Mouse (Mus musculus): ENCODE measurements at regions not wholly inside any gene's neighbourhood (a gene's known extent, or its start where the extent isn't known, plus 50 kb on each side); places are given as distances from the start of the nearest gene placed in this dataset.

DNA sequence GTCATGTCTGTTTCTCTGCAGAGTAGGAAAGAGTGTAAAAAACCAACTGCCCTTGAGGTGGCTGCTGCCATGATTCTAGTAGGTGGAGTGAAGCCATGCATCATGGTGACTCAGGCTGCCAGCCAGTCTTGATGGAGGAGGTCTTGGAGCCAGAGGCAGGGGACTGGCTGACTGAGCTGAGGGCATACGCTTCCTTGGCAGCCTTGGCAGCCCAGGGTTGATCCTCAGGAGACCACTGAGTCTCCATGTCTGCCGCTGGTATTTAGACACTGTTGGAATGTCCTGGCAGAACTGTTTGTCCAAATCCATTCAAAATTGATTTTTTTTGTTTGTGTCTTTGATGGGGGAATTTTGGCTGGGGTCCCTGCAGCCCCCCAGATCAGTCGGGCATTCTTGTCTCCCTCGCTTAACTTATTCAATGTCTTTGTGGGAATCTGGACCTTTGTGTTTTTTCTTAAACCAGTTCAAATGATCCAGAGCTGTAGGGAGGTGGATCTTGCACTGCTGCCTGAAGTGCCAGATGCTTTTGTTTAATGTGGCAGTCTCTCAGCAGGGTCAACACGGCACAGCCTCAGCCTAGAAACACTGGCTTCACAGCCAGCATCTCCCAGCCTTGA, 139.0 kb downstream of the 1500009L16Rik start:
- H3K27ac ChIP-seq = no peak overlapping the region

DNA sequence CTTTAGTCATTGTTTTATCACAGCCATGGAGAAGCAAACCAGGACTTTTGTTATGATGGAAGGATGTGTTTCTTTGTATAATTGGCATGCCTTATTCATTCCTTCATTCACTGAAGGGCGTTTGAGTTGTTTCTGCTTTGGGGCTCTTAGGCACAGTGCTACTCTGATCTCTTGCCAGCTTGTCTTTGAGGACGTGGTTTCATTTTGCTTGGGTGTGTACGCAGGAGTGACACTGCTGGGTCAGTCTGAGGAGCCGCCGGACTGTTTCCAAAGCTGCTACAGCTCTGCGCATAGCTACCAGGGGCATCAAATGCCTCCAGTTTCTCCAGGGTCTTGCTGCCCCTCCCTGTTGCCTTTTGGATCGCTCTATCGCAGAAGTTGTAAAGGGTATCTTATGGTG, 141.9 kb downstream of the 1500009L16Rik start:
- H3K9ac ChIP-seq = no peak overlapping the region
- H3K27ac ChIP-seq = no peak overlapping the region
- no peak overlapping the region for H3K4me3 ChIP-seq
- WGBS = 77% methylated on average over 8 of the region's 8 CpGs
- H3K4me2 ChIP-seq = no peak overlapping the region
- H3K4me1 ChIP-seq = no peaks in the 10 kb centered on the region
- H3K9me3 ChIP-seq = no peaks in the 10 kb centered on the region
- ATAC-seq (replicated peaks) = no peak
- H3K27me3 ChIP-seq (replicated peaks) = no peaks in the 10 kb centered on the region
- no peaks in the 10 kb centered on the region for H3K36me3 ChIP-seq (replicated peaks)

More for the DNA sequence above, 139.0 kb downstream of the 1500009L16Rik start:
- Histone ChIP-seq H3K27me3 (replicated peaks) (no peaks in the 10 kb centered on the region), H3K4me2 (no peak overlapping the region), H3K9me3 (no peaks in the 10 kb centered on the region), H3K9ac (no peak overlapping the region), H3K4me1 (no peaks in the 10 kb centered on the region), H3K36me3 (replicated peaks) (no peaks in the 10 kb centered on the region), H3K4me3 (no peak overlapping the region)
- 34% methylated on average over 5 of the region's 5 CpGs for WGBS
- peak; percentile 71 for ATAC-seq (replicated peaks)

DNA sequence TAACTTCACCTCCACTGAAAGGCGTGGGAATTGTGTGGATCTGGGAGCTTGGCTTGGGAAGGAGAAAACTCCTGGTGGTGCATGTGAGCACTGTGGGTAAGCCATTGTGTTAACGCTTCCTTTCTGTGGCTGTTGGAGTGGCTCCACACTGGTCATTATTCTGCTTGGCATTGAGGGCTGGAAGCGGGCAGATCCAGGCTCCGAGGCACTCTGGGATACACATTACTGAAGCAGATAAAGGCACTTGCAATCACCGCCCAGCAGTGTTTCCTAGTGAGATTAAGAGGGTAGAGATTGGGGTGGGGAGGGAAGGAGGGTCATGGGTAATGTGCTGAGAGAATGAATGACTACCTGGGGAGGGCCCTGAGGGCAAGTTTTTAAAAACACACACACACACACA, 143.3 kb downstream of the 1500009L16Rik start:
- Histone ChIP-seq H3K27ac (0 out of 2 replicates have a peak overlapping the region, but pooled peaks have one; percentile 12), H3K4me2 (no peak overlapping the region), H3K4me3 (no peak overlapping the region), H3K9me3 (no peaks in the 10 kb centered on the region), H3K9ac (no peak overlapping the region), H3K27me3 (replicated peaks) (no peaks in the 10 kb centered on the region), H3K4me1 (no peaks in the 10 kb centered on the region), H3K36me3 (replicated peaks) (no peaks in the 10 kb centered on the region)
- WGBS = 40% methylated on average over 5 of the region's 5 CpGs
- no peak for ATAC-seq (replicated peaks)

DNA sequence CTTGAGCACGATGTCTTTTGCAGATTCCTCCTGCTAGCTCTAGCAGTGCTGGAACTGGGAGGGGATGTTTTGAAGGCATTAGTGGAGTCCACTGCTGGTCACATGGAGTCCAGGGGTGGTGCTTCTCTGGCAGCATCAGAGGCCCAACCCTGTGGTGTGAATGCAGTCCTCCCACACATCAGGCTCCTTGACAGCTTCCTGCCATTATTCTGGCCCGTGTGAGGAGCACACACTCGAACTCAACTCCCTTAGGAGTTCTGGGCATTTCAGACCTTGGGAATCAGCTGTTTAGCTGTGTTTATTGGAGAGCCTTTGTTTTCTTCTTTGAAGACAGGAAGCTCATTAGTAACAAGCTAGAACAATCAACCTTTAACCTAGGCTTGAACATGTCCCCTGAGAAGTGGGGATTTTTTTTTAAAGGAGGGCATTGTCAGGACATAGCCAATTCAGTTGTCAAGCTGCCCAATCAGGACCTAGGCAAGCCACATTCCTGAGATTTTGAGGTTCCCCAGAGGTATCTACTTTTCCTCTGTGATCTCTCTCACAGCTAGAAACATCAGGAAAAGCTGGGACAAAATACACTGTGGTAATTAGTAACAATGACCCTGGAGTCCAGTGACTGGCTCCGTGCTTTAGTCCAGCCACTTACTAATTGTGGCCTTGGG, 149.2 kb downstream of the 1500009L16Rik start:
- no peaks in the 10 kb centered on the region for H3K4me1 ChIP-seq
- no peaks in the 10 kb centered on the region for H3K27me3 ChIP-seq (replicated peaks)
- no peaks in the 10 kb centered on the region for H3K9me3 ChIP-seq
- no peak overlapping the region for H3K9ac ChIP-seq
- H3K4me2 ChIP-seq = no peak overlapping the region
- WGBS = 60% methylated on average over 4 of the region's 4 CpGs
- no peak overlapping the region for H3K27ac ChIP-seq
- H3K36me3 ChIP-seq (replicated peaks) = no peaks in the 10 kb centered on the region
- ATAC-seq (replicated peaks) = no peak
- H3K4me3 ChIP-seq = no peak overlapping the region

DNA sequence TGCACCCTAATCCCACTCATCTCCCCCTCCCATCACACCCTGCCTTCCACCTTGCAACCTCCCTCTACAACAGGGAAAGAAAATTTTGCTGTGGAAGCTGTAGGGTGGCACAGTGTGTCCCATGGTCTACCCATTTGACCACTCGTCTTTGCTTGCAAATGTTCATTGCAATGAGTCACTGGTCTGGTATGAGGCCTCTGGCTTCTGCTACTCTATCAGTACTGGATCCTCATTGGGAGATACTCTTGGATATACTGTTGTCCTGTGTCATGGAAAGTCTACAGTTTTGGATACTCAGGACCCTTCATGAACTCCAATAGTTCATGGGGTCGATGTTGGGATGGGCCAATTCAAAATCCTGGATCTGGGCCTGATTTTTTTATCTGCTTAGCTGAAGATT, 156.1 kb downstream of the 1500009L16Rik start:
- H3K36me3 ChIP-seq (replicated peaks) = no peaks in the 10 kb centered on the region
- no peaks in the 10 kb centered on the region for H3K27me3 ChIP-seq (replicated peaks)
- no peak overlapping the region for H3K4me3 ChIP-seq
- H3K9ac ChIP-seq = no peak overlapping the region
- H3K27ac ChIP-seq = no peak overlapping the region
- no peak for ATAC-seq (replicated peaks)
- H3K4me2 ChIP-seq = no peak overlapping the region
- no peaks in the 10 kb centered on the region for H3K4me1 ChIP-seq
- 87% methylated on average over 2 of the region's 2 CpGs for WGBS
- H3K9me3 ChIP-seq = no peaks in the 10 kb centered on the region

DNA sequence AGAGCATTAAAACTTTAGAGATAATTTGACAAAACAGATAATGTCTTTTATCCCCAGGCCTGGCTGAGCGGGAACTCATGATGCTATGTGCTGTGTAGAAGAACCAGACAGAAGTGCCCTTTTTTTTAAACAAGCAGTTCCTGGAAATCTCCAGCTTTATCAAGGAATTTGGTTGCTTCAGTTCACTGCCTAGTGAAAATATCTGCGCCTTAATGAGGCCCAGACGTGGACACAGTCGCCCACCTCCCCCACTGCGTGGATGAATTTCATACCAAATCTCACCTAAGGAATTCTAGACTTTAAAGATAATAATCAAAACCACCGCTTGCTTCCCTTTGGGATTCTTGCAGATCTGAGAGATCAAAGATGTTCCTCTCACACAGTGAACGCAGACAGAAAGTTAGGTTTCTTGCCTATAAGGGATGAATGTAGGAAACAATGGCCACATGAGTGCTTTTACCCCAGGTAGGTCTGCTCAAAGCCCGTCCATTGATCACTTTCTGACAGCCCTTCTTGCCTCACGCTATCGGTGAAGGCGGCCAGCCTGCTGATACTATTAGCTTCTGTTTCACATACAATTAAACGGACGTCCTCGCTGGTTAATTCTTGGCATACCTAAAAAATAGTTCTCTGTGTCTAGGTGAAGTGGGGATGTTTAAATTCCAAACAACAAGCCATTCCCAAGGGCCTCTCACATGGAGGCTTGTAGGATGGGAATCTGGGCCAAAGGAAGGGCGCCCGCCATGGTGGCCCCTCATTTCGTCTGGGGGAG, 159.6 kb downstream of the 1500009L16Rik start:
- no peak overlapping the region for H3K27ac ChIP-seq
- H3K9ac ChIP-seq = no peak overlapping the region
- no peaks in the 10 kb centered on the region for H3K36me3 ChIP-seq (replicated peaks)
- H3K4me3 ChIP-seq = no peak overlapping the region
- no peaks in the 10 kb centered on the region for H3K27me3 ChIP-seq (replicated peaks)
- no peak for ATAC-seq (replicated peaks)
- H3K4me2 ChIP-seq = no peak overlapping the region
- H3K4me1 ChIP-seq = no peaks in the 10 kb centered on the region
- WGBS = 74% methylated on average over 17 of the region's 17 CpGs
- no peaks in the 10 kb centered on the region for H3K9me3 ChIP-seq

DNA sequence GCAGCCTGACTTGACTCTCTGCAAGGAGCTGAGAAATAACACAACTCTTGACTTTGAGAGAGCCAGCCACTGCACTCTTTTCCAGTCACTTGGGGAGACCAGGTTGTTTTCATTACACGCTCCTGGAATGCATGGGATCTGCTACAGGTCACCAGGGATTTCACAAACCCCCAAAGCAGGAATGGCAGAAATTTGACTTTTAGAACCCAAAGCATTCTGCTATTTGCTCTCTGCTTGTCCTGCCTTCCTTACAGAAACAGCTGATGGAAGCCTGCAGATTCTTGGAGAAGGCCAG, 160.2 kb downstream of the 1500009L16Rik start:
- ATAC-seq (replicated peaks) = no peak
- H3K9ac ChIP-seq = no peak overlapping the region
- H3K9me3 ChIP-seq = no peaks in the 10 kb centered on the region
- H3K4me1 ChIP-seq = no peaks in the 10 kb centered on the region
- H3K36me3 ChIP-seq (replicated peaks) = no peaks in the 10 kb centered on the region
- no peak overlapping the region for H3K4me2 ChIP-seq
- H3K27ac ChIP-seq = no peak overlapping the region
- no peaks in the 10 kb centered on the region for H3K27me3 ChIP-seq (replicated peaks)
- 82% methylated on average over 1 of the region's 1 CpGs for WGBS
- no peak overlapping the region for H3K4me3 ChIP-seq

DNA sequence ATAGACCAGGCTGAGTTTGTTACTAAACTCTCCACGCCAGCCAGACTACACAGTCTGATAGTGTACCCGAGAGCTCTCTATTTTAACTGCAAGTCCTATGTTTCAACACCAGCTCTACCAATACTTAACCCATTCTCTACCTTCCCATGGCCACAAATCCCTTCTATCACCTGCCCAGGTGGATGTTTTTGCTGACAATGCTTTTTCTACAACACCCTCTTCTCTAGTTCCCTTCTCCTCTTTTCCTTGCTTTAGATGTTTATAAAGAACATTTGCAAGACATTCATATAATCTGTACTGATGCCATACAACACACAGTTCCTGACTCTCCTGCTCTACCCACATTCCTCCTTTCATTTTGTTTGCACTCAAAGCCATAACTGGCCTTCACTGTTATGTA, 161.9 kb downstream of the 1500009L16Rik start:
- Histone ChIP-seq H3K36me3 (replicated peaks) (no peaks in the 10 kb centered on the region), H3K9ac (no peak overlapping the region), H3K4me3 (no peak overlapping the region), H3K27ac (no peak overlapping the region), H3K9me3 (no peaks in the 10 kb centered on the region), H3K4me1 (no peaks in the 10 kb centered on the region), H3K27me3 (replicated peaks) (no peaks in the 10 kb centered on the region), H3K4me2 (no peak overlapping the region)
- 97% methylated on average over 2 of the region's 2 CpGs for WGBS
- no peak for ATAC-seq (replicated peaks)

DNA sequence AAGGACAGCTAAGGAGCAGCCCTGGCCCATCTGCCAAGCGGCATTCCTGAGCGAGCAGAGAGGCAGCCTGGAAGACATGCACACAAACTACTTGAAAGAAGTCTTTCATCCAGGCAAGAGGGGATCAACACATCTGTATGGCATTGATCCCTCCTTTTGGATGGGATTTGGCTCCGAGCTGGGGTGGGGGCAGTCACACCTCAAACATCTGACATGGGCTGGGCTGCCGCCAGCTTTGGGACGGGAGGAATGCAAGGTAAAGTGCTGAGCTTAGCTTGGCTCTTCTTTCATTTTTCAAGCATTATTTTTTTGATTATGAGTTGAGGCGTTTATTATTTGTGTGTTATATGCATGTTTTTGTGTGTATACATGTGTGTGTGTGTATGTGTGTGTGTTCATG, 165.9 kb downstream of the 1500009L16Rik start:
- no peak for ATAC-seq (replicated peaks)
- Histone ChIP-seq H3K4me3 (no peak overlapping the region), H3K9ac (no peak overlapping the region), H3K36me3 (replicated peaks) (no peaks in the 10 kb centered on the region), H3K9me3 (no peaks in the 10 kb centered on the region), H3K27ac (no peak overlapping the region), H3K4me1 (no peaks in the 10 kb centered on the region), H3K27me3 (replicated peaks) (no peaks in the 10 kb centered on the region), H3K4me2 (no peak overlapping the region)
- WGBS = 64% methylated on average over 6 of the region's 6 CpGs

DNA sequence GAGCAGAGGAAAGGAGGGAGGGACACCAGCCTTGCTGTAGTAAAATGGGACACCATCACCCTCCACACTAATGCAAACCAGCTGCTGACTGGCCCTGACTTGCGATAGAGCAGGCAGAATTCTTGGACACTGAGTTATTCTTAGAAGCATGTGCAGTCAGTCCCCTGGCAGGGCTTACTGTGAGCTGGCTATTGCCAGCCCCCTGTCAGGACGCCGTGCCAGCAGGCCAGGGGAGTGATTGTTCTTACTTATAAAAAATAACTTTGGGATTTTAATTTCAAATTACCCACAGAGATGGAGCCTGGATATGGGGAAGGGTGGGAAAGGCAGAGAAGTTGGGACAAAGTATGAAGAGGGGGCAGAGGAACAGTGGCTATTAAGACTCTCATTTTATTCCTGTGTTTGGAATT, 173.1 kb downstream of the 1500009L16Rik start:
- H3K27me3 ChIP-seq (replicated peaks) = no peaks in the 10 kb centered on the region
- ATAC-seq (replicated peaks) = no peak

DNA sequence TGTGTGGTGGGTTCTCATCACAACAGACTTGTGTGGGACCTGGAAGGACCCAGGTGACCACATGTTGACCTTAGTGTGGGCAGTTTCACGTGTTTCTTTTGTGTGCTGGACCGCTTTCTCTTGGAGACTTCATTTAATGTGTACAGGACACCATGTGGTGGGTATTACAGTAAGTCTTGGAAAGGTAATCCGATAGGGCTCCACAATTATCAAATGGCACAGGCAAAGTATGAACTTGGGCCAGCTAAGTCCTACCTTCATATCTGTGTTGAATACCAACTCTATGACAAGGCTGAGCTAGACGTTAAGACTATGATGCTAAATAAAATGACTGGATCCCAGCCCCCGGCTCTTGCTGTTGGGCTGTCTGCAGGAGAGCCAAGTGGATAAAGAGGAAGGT, 173.5 kb downstream of the 1500009L16Rik start:
- Histone ChIP-seq H3K4me3 (no peak overlapping the region), H3K36me3 (replicated peaks) (no peaks in the 10 kb centered on the region), H3K27me3 (replicated peaks) (no peaks in the 10 kb centered on the region), H3K9ac (no peak overlapping the region), H3K9me3 (no peaks in the 10 kb centered on the region), H3K4me1 (no peaks in the 10 kb centered on the region), H3K27ac (no peak overlapping the region), H3K4me2 (no peak overlapping the region)
- no peak for ATAC-seq (replicated peaks)
- 87% methylated on average over 5 of the region's 5 CpGs for WGBS

More for the DNA sequence above, 173.1 kb downstream of the 1500009L16Rik start:
- Histone ChIP-seq H3K36me3 (replicated peaks) (no peaks in the 10 kb centered on the region), H3K9me3 (no peaks in the 10 kb centered on the region), H3K4me2 (no peak overlapping the region), H3K9ac (no peak overlapping the region), H3K4me3 (no peak overlapping the region), H3K27ac (no peak overlapping the region), H3K4me1 (no peaks in the 10 kb centered on the region)
- 75% methylated on average over 3 of the region's 3 CpGs for WGBS

DNA sequence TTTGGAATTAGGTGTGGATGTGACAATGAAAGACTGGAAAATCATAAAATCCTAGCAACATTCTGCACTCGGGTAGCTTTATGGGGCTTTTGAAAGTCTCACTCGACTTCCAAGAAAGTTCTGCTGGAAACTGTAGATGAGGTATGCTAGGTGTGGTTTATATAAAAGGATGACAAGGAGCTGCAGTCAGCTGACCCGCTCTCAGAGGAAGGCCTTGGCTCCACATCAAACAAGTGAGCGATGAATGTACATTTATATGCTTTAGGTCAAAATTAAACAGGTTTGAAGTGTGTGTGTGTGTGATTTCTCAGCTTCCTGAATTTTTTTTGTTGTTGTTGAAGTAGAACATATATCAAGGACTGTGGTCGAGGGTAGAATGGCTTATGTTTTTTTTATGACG, 174.9 kb downstream of the 1500009L16Rik start:
- ATAC-seq (replicated peaks) = no peak
- Histone ChIP-seq H3K27ac (no peak overlapping the region), H3K4me2 (no peak overlapping the region), H3K9me3 (no peaks in the 10 kb centered on the region), H3K27me3 (replicated peaks) (no peaks in the 10 kb centered on the region), H3K4me3 (no peak overlapping the region), H3K4me1 (no peaks in the 10 kb centered on the region), H3K36me3 (replicated peaks) (no peaks in the 10 kb centered on the region), H3K9ac (no peak overlapping the region)
- 89% methylated on average over 6 of the region's 6 CpGs for WGBS

DNA sequence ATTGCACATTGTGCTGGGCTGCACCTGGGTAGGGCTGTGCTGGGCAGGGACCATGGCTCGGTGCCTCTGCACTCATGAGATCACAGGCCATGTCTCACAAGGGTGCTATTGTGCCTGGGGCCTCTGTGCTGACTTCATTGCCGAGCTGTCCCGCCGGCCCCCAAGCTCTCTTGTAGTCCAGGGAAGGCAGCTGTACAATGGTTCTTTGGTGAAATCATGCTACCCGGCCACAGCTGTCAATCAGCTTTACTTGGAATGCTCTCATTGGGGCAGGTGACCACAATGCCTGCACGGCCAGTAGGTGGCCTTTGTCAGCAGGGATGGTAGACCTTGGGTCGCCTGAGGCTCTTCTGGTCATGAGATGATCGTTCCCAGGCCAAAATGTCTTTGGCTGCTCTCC, 184.1 kb downstream of the 1500009L16Rik start:
- Histone ChIP-seq H3K4me1 (no peaks in the 10 kb centered on the region), H3K4me2 (no peak overlapping the region), H3K9me3 (no peaks in the 10 kb centered on the region), H3K27me3 (replicated peaks) (no peaks in the 10 kb centered on the region), H3K27ac (no peak overlapping the region), H3K4me3 (no peak overlapping the region), H3K36me3 (replicated peaks) (no peaks in the 10 kb centered on the region), H3K9ac (no peak overlapping the region)
- WGBS = 43% methylated on average over 8 of the region's 8 CpGs
- ATAC-seq (replicated peaks) = no peak

Data from midbrain, embryonic 15.5 days (tissue).